Mouse (Mus musculus): Measurements from ENCODE around the gene Traf3ip1.
A peak's percentile ranks its signal among the peaks of the same experiment; 100 is the strongest.

The Traf3ip1 gene

DNA sequence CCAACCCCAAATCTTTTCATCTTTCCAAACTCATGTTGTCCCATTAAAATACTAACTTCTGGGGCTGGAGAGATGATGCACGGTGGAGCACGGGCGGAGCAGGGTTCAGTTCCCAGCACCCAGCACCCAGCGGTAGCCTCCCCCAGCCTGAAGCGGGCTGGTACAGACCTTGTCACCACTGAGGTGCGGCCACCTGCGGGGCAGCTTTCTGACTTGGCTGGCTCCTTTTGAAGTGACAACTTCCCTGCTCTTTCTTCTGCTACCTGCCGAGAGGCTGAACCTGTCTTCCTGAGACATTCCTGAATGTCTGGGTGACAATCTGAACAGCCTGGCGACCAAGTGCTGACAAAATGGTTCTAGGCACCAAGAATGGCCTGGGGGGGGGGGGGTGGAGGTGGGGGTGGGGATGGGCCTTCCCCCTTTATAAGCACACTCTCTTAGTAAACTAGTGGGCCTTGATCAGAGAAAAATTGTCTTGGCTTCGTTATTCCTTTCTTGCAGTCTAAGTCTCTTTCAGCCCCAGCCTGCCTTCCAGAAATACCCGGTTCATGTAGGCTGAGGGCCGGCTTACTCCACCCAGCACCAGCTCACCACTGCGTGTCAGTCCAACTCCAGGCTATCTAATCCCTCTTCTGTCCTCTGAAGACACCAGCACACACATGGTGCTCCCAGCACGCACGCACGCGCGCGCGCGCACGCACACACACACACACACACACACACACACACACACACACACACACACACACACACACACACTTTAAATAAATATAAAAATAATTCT lies 43.5 kb downstream of the Traf3ip1 start:
- DNase-seq, result peak; percentile 49

- no peak for DNase-seq
Observed at GRCm38 (mm10) chr1:91538570-91538929, 44.1 kb downstream of the Traf3ip1 start.

GRCm38 (mm10) chr1:91539246-91539645 lies 44.8 kb downstream of the Traf3ip1 start:
- no peak for DNase-seq

DNA sequence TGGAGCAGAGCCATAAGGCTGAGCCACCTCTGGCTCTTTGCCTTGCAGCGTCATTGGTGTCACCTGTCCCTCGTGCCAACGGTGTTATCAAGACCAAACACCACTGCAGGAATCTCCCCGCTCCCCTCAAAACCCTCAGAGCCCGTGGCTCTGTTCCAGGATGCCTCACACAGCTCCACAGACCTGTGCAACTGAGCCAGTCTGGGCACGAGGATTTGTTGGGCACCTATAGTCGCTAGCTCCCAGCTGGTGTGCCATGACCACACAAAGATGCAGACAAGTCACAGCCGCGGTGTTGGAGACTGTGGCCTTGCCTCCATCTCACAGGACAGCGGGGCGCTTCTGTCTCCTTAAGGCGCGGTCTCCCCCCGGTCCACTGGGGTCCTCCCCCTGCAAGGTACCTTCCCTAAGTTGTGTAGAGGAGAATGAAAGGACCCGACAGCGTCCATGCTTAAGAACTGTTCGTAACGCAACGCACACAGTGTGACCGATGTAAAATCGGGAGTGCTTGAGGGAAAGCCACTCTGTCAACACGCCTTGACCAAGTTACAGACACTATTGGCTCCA lies 45.3 kb downstream of the Traf3ip1 start:
- no peak for DNase-seq

GRCm38 (mm10) chr1:91540271-91540826 lies 45.9 kb downstream of the Traf3ip1 start, which contains the start of gene Asb1:
Asb1 (plus strand) TSS chr1:91540544.
- DNase-seq, result peak; percentile 100

- DNase-seq, result peak; percentile 91
Observed at GRCm38 (mm10) chr1:91541042-91541592, 46.7 kb downstream of the Traf3ip1 start.

- peak; percentile 90 for DNase-seq
Observed at GRCm38 (mm10) chr1:91543974-91544373, 49.5 kb downstream of the Traf3ip1 start.

DNA sequence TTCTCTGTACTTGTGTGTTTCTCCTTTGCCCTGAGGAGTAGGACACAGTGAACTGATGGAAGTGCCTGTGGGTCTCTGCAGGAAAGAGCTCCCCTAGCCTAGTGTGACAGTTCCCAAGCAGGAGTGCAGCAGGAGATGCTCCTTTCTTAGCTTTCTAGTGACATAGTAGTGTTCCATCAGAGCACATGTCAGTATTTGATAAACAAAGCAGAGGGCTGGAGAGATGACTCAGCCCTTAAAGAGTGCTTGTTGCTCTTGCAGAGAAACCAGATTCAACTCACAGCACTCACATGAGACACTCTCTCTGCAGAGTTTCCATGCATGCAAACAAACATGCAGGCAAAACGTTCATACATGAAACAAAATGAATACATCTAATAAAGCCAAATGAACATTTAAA lies 50.8 kb downstream of the Traf3ip1 start:
- no peak for DNase-seq

DNA sequence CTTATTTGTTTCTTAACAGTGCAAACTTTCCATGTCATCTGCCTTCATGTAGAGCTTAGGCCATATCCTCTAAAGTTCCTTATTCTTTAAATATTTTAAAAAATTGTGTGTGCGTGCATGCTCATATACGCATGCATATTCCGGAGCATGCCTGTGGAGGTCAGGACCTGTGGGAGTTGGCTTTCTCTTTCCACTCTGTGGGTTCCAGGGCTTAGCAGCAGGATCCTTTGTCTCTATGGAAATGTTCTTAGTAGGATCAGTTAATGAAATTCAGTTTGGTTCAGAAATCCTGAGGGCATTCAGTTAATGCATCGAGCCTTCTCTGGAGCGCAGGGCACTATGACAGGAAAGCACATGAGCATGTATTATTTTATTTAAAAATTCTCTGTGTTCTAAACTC lies 53.1 kb downstream of the Traf3ip1 start:
- no peak for DNase-seq

DNA sequence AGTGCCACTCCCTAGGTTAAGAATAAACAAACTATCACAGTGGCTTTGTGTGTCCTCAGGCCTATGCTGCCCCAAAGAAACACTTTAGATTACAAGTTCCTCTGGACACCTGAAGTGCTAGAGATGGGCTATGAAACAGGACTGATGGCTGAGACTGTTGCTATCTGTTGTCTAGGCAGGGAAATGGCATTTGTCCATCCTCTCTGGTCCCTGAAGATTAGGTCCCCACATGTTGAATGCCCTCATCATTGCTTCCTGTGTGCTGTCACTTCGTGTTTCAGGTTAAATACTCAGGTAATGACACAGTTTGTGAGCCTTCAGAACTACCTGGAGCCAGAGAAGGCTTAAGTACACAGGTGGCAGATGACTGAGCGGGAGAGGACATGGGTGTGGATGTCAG lies 54.6 kb downstream of the Traf3ip1 start:
- no peak for DNase-seq

DNA sequence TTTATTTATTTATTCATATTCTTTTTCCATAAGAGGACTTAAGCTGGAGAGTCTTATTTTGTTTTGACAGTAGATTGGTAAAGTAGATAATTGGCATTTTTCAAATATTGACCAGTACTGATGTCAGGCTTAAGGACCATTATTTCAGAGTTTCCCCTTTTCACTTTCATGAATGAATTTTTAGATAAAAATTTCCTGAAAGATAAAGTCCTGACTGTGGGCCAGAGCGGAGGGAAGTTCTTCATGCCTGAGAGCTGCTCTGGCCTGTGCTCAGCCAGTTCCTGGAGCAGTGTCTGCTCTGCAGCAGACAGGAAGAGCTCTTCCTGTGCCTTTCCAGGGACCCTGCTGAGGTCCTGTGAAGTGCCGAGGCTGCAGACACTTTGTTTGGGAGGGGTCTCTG lies 62.7 kb downstream of the Traf3ip1 start:
- no peak for DNase-seq

- peak; percentile 82 for DNase-seq
Observed at GRCm38 (mm10) chr1:91561226-91561625, 66.8 kb downstream of the Traf3ip1 start.

DNA sequence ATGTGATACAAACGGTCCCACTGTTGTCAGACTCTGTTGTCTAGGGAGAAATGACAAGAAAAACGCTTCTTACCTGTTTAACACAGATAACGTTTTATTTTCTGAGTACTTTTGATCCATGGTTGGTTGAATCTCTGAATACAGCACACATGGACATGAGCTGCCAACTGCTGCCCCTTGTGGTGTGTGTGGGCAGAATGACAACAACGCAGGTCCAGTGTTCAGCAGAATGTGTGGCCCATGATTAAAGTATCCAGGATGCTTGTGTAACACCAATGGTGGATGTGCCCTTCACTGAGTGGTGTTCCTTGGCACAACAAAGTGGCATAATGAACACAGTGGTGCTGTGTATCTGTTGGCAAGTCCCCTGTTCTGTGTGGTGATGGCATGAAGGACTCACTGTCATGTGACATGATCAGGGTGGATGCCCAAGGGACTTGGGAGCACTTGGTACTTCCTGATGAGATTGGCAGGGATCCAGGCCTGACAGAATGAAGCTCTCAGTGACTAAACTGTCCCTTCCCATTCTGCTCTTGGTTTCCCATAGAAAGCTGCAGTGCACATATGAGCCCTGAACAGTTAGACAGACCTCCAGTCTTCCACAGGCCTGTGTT lies 68.6 kb downstream of the Traf3ip1 start:
- no peak for DNase-seq

DNA sequence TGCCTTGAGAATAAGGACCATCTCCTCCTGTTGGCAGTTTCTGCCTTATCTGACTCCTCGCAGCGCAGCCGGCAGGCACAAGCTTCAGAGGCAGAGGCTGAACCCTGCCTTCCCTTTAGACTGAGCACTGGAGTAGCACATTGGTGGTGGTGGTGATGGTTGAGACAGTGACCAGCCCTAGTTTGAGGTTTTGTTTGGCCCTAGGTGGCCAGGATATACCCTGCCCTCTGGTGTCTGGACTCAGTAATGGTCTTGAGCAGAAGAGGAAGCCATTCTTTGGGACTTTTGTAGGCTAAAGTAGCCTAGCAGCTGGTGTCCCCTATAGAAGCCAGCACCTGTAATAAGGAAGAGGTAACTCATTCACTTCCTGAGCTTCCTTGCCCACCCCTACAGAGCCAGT lies 69.6 kb downstream of the Traf3ip1 start:
- DNase-seq, result no peak

- DNase-seq, result no peak
Observed at GRCm38 (mm10) chr1:91564598-91564997, 70.2 kb downstream of the Traf3ip1 start.

DNA sequence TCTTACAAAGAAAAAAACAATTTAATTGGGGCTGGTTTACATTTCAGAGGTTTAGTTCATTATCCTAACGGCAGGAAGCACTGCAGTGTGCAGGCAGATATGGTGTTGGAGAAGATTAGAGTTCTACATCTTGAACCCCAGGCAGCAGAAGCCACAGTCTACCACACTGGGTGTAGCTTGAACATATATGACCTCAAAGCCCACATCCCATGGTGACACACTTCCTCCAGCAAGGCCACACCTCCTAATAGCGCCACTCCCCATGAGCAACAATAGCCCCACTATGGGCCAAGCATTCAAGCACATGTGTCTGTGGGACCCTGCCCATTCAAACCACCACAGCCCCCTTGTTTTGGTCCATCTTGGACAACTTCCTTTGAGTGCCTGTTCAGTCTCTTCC lies 72.8 kb downstream of the Traf3ip1 start:
- DNase-seq, result peak; percentile 82

- no peak for DNase-seq
Observed at GRCm38 (mm10) chr1:91572458-91572857, 78.0 kb downstream of the Traf3ip1 start.

DNA sequence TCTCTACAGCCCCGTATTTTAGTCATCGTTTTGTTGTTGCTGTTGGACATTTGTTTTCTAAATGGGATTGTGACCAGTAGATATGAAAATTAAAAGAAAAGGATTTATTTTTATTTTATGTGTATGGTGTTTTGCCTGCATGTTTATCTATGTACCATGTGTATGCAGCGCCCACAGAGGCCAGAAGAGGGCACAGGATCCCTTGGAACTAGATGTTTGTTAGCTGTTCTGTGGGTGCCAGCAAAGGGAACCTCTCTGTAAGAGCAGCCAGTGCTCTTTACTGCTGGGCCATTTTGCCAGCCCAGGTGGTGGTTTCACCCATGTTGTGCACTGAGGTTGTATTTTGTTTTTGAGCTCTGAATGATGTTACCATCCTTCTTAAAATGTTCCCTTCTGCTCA lies 79.8 kb downstream of the Traf3ip1 start:
- DNase-seq, result no peak

- DNase-seq, result no peak
Observed at GRCm38 (mm10) chr1:91577883-91578517, 83.6 kb downstream of the Traf3ip1 start.
